In genomic region chr7:78568411-78569254, GRCm38 (mm10) we compare ENCODE assay signal across 8 mouse cellular contexts.
A peak's percentile ranks its signal among the peaks of the same experiment; 100 is the strongest.
DNase-seq lines count a peak whose midpoint lies in the region; TF ChIP-seq lines count a peak whose summit lies in the region.

No protein-coding gene starts in this region.

- H3K9ac ChIP-seq in MEL (ENCODE audit: control insufficient read depth, low read depth, low read length, poor library complexity, severe bottlenecking) = no peak overlapping the region

- TF ChIP-seq CTCF in MEL (IDR thresholded peaks at IDR 0.05 in 2 of 3, conservative IDR thresholded peaks at IDR 0.05 in 1 of 3; ENCODE audit: control insufficient read depth in 1 of 3, insufficient read depth in 1 of 3, low read depth in 2 of 3, low read length in 3 of 3, poor library complexity in 1 of 3, severe bottlenecking in 1 of 3) = peak; percentile 41 to 86 (median 58)
- TF ChIP-seq CTCF in embryonic fibroblast, embryonic 13.5 days (IDR thresholded peaks at IDR 0.05; ENCODE audit: borderline replicate concordance, insufficient read depth, low read length) = peak; percentile 77

- no peaks in the 10 kb centered on the region for H3K4me1 ChIP-seq in MEL (ENCODE audit: control insufficient read depth in 1 of 2, insufficient read depth in 2 of 2, low read length in 2 of 2)
- no peaks in the 10 kb centered on the region for H3K4me1 ChIP-seq in embryonic fibroblast, embryonic 13.5 days (ENCODE audit: control insufficient read depth, insufficient read depth, low read length)

- H3K4me3 ChIP-seq in MEL (ENCODE audit: control insufficient read depth in 1 of 2, insufficient read depth in 1 of 2, low read depth in 2 of 2, low read length in 2 of 2) = no peak overlapping the region
- no peak overlapping the region for H3K4me3 ChIP-seq in embryonic fibroblast, embryonic 13.5 days (ENCODE audit: insufficient read depth, low read length)

- intact Hi-C loops in heart, postnatal 10 days (cut with DNase I) = loop anchor here (5.0 to 10.0 kb wide), 3 partner anchors 274 to 326 kb away; partner anchors contain the start of gene Aen

- H3K79me2 ChIP-seq in MEL (ENCODE audit: control insufficient read depth, insufficient read depth, low read length, poor library complexity) = no peaks in the 10 kb centered on the region

- H3K27me3 ChIP-seq in MEL (ENCODE audit: control insufficient read depth in 1 of 2, insufficient read depth in 2 of 2, low read length in 2 of 2) = no peaks in the 10 kb centered on the region

- TF ChIP-seq RAD21 in MEL (IDR thresholded peaks at IDR 0.05; ENCODE audit: low read depth, low read length) = peak; percentile 36

- no peaks in the 10 kb centered on the region for H3K36me3 ChIP-seq in MEL (ENCODE audit: control insufficient read depth in 1 of 2, insufficient read depth in 2 of 2, low read length in 2 of 2)

- no peak for TF ChIP-seq POLR2A in MEL (IDR thresholded peaks at IDR 0.05; ENCODE audit: control insufficient read depth in 1 of 2, insufficient read depth in 1 of 2, low read depth in 1 of 2, low read length in 2 of 2, poor library complexity in 1 of 2)
- TF ChIP-seq POLR2A in embryonic fibroblast, embryonic 13.5 days (IDR thresholded peaks at IDR 0.05; ENCODE audit: low read depth, low read length) = no peak

- no peak overlapping the region for H3K27ac ChIP-seq in MEL (ENCODE audit: control insufficient read depth, low read depth, low read length)
- no peak overlapping the region for H3K27ac ChIP-seq in embryonic fibroblast, embryonic 13.5 days (ENCODE audit: insufficient read depth, low read length)

- no peaks in the 10 kb centered on the region for H3K9me3 ChIP-seq in MEL (replicated peaks; ENCODE audit: insufficient read depth, low read length)

- peak; percentile 29 for DNase-seq in MEL (ENCODE audit: low read depth, low spot score)
- peak; percentile 95 for DNase-seq in brain, adult 2 months (ENCODE audit: low read depth, low spot score)
- peak; percentile 71 to 74 for DNase-seq in heart, postnatal 10 days
- DNase-seq in kidney, postnatal 25 days = peak; percentile 70 to 72
- peak; percentile 25 for DNase-seq in lung, postnatal 25 days (ENCODE audit: low spot score)
- DNase-seq in retina, postnatal 7 days (ENCODE audit: low read depth, low spot score) = peak; percentile 63
- DNase-seq in yolk sac, embryonic 10.5 days (ENCODE audit: low spot score) = peak; percentile 32

- TF ChIP-seq EP300 in MEL (IDR thresholded peaks at IDR 0.05; ENCODE audit: low read depth in 1 of 2, low read length in 2 of 2) = no peak

TF ChIP-seq in MEL, 35 proteins besides CTCF, POLR2A, EP300 and RAD21:
- TF ChIP-seq SMC3 (IDR thresholded peaks at IDR 0.05; ENCODE audit: low read depth, low read length) (peak; percentile 68), MYB (IDR thresholded peaks at IDR 0.05; ENCODE audit: low read depth, low read length) (no peak), MAZ (IDR thresholded peaks at IDR 0.05; ENCODE audit: low read depth, low read length) (no peak), ZC3H11A (IDR thresholded peaks at IDR 0.05; ENCODE audit: low read depth, low read length) (0 out of 2 replicates have a peak, but pooled peaks have one; percentile 12)

Comparison
In these comparisons a context has a peak if more than half of its experiments do, and no peak if none do; other contexts are left out.
1. DNase-seq: peak in every context shown above with its lines; median percentile 95 in brain, adult 2 months; 72 in heart, postnatal 10 days; 71 in kidney, postnatal 25 days; 63 in retina, postnatal 7 days; 32 in yolk sac, embryonic 10.5 days; 29 in MEL; 25 in lung, postnatal 25 days.